In genomic region chr6:33804775-33805174, GRCm38 (mm10) we compare ENCODE assay signal across 10 mouse cellular contexts.
DNase-seq lines count a peak whose midpoint lies in the region; ATAC-seq and TF ChIP-seq lines count a peak whose summit lies in the region.
"Had no signal": no experiment of that assay in that cellular context is flagged by ENCODE, and none has a peak within 500 bp of the region (broad histone marks: within the 10 kb centered on the region; RNA-seq: fewer than 3 reads in every experiment).

No protein-coding gene starts in this region.

- H3K9ac ChIP-seq in kidney, embryonic 15.5 days, result no peak overlapping the region
- H3K9ac ChIP-seq: embryonic facial prominence, embryonic 13.5 days had no signal

- ATAC-seq in kidney, embryonic 15.5 days (replicated peaks; ENCODE audit: low FRiP score), result no peak

- no peaks in the 10 kb centered on the region for H3K4me1 ChIP-seq in kidney, adult 2 months (ENCODE audit: control insufficient read depth, insufficient read depth, low read length)
- H3K4me1 ChIP-seq in kidney, embryonic 15.5 days, result no peaks in the 10 kb centered on the region
- H3K4me1 ChIP-seq: embryonic facial prominence, embryonic 13.5 days had no signal

- H3K27ac ChIP-seq in kidney, adult 2 months (ENCODE audit: insufficient read depth, low read depth, low read length), result no peak overlapping the region
- no peak overlapping the region for H3K27ac ChIP-seq in kidney, embryonic 15.5 days
- H3K27ac ChIP-seq: embryonic facial prominence, embryonic 13.5 days had no signal

- H3K36me3 ChIP-seq in kidney, adult 2 months (ENCODE audit: control insufficient read depth, insufficient read depth, low read length), result no peaks in the 10 kb centered on the region
- H3K36me3 ChIP-seq in kidney, embryonic 15.5 days, result no peaks in the 10 kb centered on the region
- H3K36me3 ChIP-seq: embryonic facial prominence, embryonic 13.5 days had no signal

- no peaks in the 10 kb centered on the region for H3K9me3 ChIP-seq in kidney, embryonic 15.5 days (replicated peaks)
- H3K9me3 ChIP-seq: embryonic facial prominence, embryonic 13.5 days had no signal

- 40% methylated on average over 2 of the region's 2 CpGs for WGBS in kidney, adult 2 months
- 71% methylated on average over 2 of the region's 2 CpGs for WGBS in kidney, embryonic 15.5 days

- no peak for TF ChIP-seq POLR2A in kidney, adult 2 months (IDR thresholded peaks at IDR 0.05; ENCODE audit: low read depth, low read length)

- H3K4me3 ChIP-seq in kidney, adult 2 months (ENCODE audit: insufficient read depth, low read depth, low read length), result no peak overlapping the region
- no peak overlapping the region for H3K4me3 ChIP-seq in kidney, embryonic 15.5 days (replicated peaks)
- H3K4me3 ChIP-seq: embryonic facial prominence, embryonic 13.5 days; myocyte had no signal

- peak; percentile 50 for DNase-seq in kidney, adult 2 months
- peak; percentile 81 for DNase-seq in adipocyte (ENCODE audit: low spot score)
- peak; percentile 88 to 96 for DNase-seq in frontal cortex, adult 2 months (ENCODE audit: extremely low spot score in 1 of 2, low spot score in 1 of 2)
- peak; percentile 88 to 95 for DNase-seq in left cerebral cortex, postnatal 14 days (ENCODE audit: low spot score in 2 of 2)
- DNase-seq in thymus, postnatal 14 days, result no peak
- DNase-seq in adrenal gland, postnatal 25 days, result no peak
- no peak for DNase-seq in retina, postnatal 1 day

- no peak overlapping the region for H3K4me2 ChIP-seq in kidney, embryonic 15.5 days
- H3K4me2 ChIP-seq: embryonic facial prominence, embryonic 13.5 days had no signal

- intact Hi-C loops in left cerebral cortex, postnatal 14 days (cut with DNase I), result no loop called here

- TF ChIP-seq CTCF in kidney, adult 2 months (conservative IDR thresholded peaks at IDR 0.05; ENCODE audit: insufficient read depth, insufficient read length, low read depth, low read length), result no peak

- H3K27me3 ChIP-seq in kidney, adult 2 months (replicated peaks; ENCODE audit: control insufficient read depth, insufficient read depth, low read length), result no peaks in the 10 kb centered on the region
- H3K27me3 ChIP-seq in kidney, embryonic 15.5 days, result no peaks in the 10 kb centered on the region
- H3K27me3 ChIP-seq: embryonic facial prominence, embryonic 13.5 days had no signal

Comparison
In these comparisons a context has a peak if more than half of its experiments do, and no peak if none do; other contexts are left out.
1. DNase-seq: peak in kidney, adult 2 months (single experiment), adipocyte (single experiment), frontal cortex, adult 2 months (2 of 2) and left cerebral cortex, postnatal 14 days (2 of 2); none in thymus, postnatal 14 days (single experiment), adrenal gland, postnatal 25 days (single experiment) and retina, postnatal 1 day (single experiment).